Mouse (Mus musculus) kidney, postnatal 0 days (tissue): Measurements from ENCODE around the gene Clpx. TPM values are rescaled to one million over a fixed set of nuclear protein-coding genes. Genes with fewer than 3 reads are reported as not detected.
A peak's percentile ranks its signal among the peaks of the same experiment; 100 is the strongest.

Source experiments
- ATAC-seq: fragments of 200-750 bp; cut with Nextera tagmentation; replicated peaks from 2 replicates; pipeline ENCODE4 v1.8.0; 2017; ENCODE audit warnings: low read depth, moderate number of reproducible peaks, moderate TSS enrichment, moderate library complexity; ENCODE audit not compliant: low FRiP score
- DNase-seq: peaks from one replicate; pipeline ENCODE4 v3.0.0-alpha.2; 2016; ENCODE audit warnings: low spot score
- H3K27ac ChIP-seq: fragments of 300-500 bp; sonication (generic); 2 replicates; pipeline ENCODE4 v1.5.1; 2014; ENCODE audit warnings: mild to moderate bottlenecking
- H3K27me3 ChIP-seq: fragments of 300-500 bp; sonication (generic); 2 replicates; pipeline ENCODE4 v1.6.1; 2014; ENCODE audit warnings: low read length, mixed read lengths; ENCODE audit not compliant: insufficient read depth
- H3K36me3 ChIP-seq: fragments of 300-500 bp; sonication (generic); 2 replicates; pipeline ENCODE4 v1.6.1; 2014; ENCODE audit warnings: low read length, mixed read lengths; ENCODE audit not compliant: insufficient read depth
- H3K4me1 ChIP-seq: fragments of 300-500 bp; sonication (generic); replicated peaks from 2 replicates; pipeline ENCODE4 v1.6.1; 2014; ENCODE audit warnings: antibody characterized with exemption, low read length, mixed read lengths; ENCODE audit not compliant: insufficient read depth
- H3K4me2 ChIP-seq: fragments of 300-500 bp; sonication (generic); 2 replicates; pipeline ENCODE4 v1.6.1; 2014; ENCODE audit warnings: mild to moderate bottlenecking, low read length, moderate library complexity, mixed read lengths
- H3K4me3 ChIP-seq: fragments of 300-500 bp; sonication (generic); replicated peaks from 2 replicates; pipeline ENCODE4 v1.5.1; 2014; ENCODE audit warnings: low read depth, low read length
- H3K9ac ChIP-seq: fragments of 300-500 bp; sonication (generic); 2 replicates; pipeline ENCODE4 v1.6.1; 2014; ENCODE audit warnings: low read depth, low read length
- H3K9me3 ChIP-seq: fragments of 300-500 bp; sonication (generic); replicated peaks from 2 replicates; pipeline ENCODE4 v1.6.1; 2016; ENCODE audit warnings: low read length, inconsistent platforms, mixed read lengths
- CTCF ChIP-seq: IDR thresholded peaks from 2 replicates; pipeline ENCODE4 v1.5.1; 2016; ENCODE audit warnings: antibody characterized with exemption, low read depth, mild to moderate bottlenecking, moderate library complexity
- WGBS: fragments of 180-500 bp; shearing (Covaris S2); extraction: QIAGEN DNeasy Blood & Tissue Kit; methylation state at CpG from one replicate; pipeline ENCODE4 v1.1.7; 2014; 5-methylcytosine and 5-hydroxymethylcytosine counted together
- polyA plus RNA-seq: library from polyadenylated mRNA; unstranded; fragments of >200 nt; fragmentation: Nextera tagmentation; extraction: Ambion mirVana; gene quantifications from 2 replicates; pipeline ENCODE4 v1.2.1, GENCODE M21; 2015

Gene Clpx
- polyA plus RNA-seq, 1 experiment from 2014 or later, result 62.3 TPM

DNA sequence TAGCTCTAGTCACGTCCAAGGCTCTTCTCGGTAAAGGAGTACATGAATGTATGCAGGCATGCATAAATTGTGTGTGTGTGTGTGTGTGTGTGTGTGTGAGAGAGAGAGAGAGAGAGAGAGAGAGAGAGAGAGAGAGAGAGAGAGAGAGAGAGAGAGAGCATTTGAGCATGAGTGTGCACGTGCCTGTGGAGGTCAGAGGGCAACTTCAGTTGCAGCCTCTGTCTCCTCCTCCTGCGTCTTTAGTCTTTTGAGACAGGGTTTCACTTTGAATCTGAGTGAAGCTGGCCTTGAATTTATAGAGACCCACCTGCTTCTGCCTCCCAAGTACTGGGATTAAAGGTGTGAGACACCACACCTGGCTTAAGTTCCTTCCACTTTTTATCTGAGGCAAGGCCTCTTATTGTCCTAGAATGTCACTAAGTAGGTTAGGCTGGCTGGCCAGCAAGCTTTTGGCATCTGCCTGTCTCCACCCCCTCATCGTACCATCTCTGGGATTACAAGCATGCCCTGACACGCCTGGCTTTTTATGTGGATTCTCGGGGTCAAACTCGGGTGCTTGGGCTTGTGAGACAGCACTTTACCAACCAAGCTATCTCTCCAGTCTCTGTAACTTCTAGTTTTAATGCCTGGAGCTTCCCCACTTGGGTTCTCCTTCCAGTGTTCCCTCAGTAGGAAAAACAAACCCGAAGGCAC, 36.7 kb upstream of the Clpx start:
- H3K9ac ChIP-seq, result no peak overlapping the region
- TF ChIP-seq CTCF, result no peak
- WGBS, result 60% methylated on average over 9 of the region's 9 CpGs
- no peaks in the 10 kb centered on the region for H3K36me3 ChIP-seq
- no peaks in the 10 kb centered on the region for H3K27me3 ChIP-seq
- H3K27ac ChIP-seq, result no peak overlapping the region
- no peaks in the 10 kb centered on the region for H3K4me1 ChIP-seq
- no peaks in the 10 kb centered on the region for H3K9me3 ChIP-seq
- ATAC-seq, result no peak
- DNase-seq, result no peak
- H3K4me3 ChIP-seq, result no peak overlapping the region
- H3K4me2 ChIP-seq, result no peak overlapping the region

DNA sequence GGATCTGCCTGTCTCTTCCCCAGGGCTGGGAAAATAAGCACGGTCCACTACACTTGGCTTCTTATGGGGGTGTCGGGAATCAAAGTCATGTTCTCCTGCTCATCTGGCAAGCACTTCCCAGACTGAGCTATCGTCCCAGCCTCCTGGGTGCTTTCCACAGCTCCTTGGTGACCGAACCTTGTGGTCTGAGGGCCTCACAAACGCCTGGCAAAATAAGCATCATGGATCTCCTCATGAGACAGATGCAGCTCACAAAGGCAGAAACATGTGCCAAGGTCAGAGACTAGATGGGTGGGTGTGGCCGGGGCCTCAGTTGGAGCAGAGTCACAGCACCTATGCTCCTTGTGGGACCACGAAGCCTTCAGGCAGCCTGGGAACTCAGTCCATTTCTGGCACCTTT, 34.7 kb upstream of the Clpx start:
- DNase-seq, result no peak
- 60% methylated on average over 7 of the region's 7 CpGs for WGBS
- H3K27ac ChIP-seq, result no peak overlapping the region
- no peak overlapping the region for H3K4me2 ChIP-seq
- no peaks in the 10 kb centered on the region for H3K36me3 ChIP-seq
- no peak overlapping the region for H3K4me3 ChIP-seq
- H3K4me1 ChIP-seq, result no peaks in the 10 kb centered on the region
- no peaks in the 10 kb centered on the region for H3K9me3 ChIP-seq
- TF ChIP-seq CTCF, result no peak
- ATAC-seq, result no peak
- H3K9ac ChIP-seq, result no peak overlapping the region
- no peaks in the 10 kb centered on the region for H3K27me3 ChIP-seq

DNA sequence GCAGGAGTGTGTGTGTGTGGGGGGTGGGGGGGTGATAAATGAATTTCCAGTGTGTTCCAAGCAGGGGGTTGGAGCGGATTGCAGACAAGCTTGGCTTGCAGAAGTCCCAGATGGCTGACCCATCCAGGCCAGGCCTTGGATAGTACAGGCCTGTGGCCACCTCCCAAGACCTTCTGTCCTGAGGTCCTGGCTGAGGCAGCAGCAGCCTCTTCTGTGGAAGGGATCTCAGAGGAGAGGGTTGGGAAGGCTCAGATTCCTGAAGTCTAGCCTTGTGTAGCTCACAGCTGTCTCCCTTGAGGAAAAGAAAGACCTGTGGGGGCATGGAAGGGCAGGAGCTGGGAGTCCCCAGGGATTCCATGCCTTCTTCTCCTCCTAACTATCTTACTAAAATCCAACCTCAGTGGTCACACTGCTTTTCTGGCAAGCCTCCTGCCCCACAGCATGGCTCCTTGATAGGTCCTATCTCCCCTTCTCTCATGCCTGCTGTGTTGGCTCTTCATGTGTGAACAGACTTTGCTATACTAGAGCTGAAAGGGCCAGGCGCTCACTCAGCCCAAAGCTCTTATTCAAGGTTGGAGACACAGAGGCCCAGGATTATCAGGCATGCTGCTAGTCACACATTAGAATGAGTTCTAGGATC, 32.3 kb upstream of the Clpx start:
- H3K4me1 ChIP-seq, result peaks cover 6% of the 10 kb centered on the region
- no peaks in the 10 kb centered on the region for H3K36me3 ChIP-seq
- 94% methylated on average over 2 of the region's 2 CpGs for WGBS
- H3K9me3 ChIP-seq, result no peaks in the 10 kb centered on the region
- DNase-seq (no peak), ATAC-seq (no peak)
- H3K4me2 ChIP-seq, result no peak overlapping the region
- no peaks in the 10 kb centered on the region for H3K27me3 ChIP-seq
- TF ChIP-seq CTCF, result no peak
- no peak overlapping the region for H3K4me3 ChIP-seq
- H3K9ac ChIP-seq, result no peak overlapping the region
- no peak overlapping the region for H3K27ac ChIP-seq

DNA sequence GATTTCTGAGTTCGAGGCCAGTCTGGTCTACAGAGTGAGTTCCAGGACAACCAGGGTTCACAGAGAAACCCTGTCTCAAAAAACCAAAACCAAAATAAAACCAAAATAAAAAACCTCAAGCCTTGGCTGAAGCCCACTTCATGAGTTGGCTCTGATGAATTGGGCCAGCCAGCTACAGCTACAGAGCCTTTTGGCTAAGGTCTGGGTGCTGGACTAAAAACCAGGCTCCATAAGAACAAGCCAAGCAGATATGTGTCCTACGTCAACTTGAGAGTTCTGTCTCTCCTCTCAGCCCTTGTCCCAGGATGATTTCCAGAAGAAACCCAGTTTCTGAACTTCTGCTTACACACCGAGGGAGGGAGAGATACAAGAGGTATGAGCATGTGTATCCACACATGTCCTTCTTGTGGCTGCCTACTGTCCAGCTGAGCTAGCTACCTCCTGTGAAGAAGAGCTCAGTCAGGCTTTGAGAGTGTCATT, 31.4 kb upstream of the Clpx start:
- no peak overlapping the region for H3K4me2 ChIP-seq
- H3K9me3 ChIP-seq, result no peaks in the 10 kb centered on the region
- H3K4me3 ChIP-seq, result no peak overlapping the region
- no peak overlapping the region for H3K27ac ChIP-seq
- no peaks in the 10 kb centered on the region for H3K36me3 ChIP-seq
- no peak overlapping the region for H3K9ac ChIP-seq
- peaks cover 6% of the 10 kb centered on the region for H3K4me1 ChIP-seq
- 91% methylated on average over 3 of the region's 3 CpGs for WGBS
- no peak for ATAC-seq
- no peak for TF ChIP-seq CTCF
- H3K27me3 ChIP-seq, result no peaks in the 10 kb centered on the region
- no peak for DNase-seq

DNA sequence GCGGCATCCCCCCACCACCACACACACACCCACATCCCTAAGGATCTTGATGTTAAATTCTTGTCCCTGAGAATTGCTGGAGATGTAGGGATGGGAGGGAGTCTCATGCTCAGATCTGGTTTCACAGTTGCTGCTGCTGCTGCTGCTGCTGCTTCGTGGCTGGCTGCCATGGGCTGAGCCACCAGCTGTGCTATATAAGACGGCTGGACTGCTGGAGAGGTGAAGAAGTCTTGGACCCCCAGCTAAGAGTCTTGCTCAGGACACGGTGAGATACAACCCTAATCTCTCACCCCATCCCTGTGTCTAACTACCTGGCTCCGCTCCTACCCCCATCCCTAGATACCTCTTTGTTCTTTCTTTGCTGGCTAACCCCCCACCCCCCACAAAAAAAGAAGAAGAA, 29.1 kb upstream of the Clpx start, which contains the start of gene Cilp:
Gene Cilp (plus strand): TSS at position 222 of the 400 bp plus-strand sequence.
- no peak within 1 kb of the TSS for H3K4me3 ChIP-seq
- no peaks in the 10 kb centered on the region for H3K36me3 ChIP-seq
- peak; percentile 82 for DNase-seq
- peaks cover 6% of the 10 kb centered on the region for H3K4me1 ChIP-seq
- H3K9me3 ChIP-seq, result no peaks in the 10 kb centered on the region
- ATAC-seq, result peak; percentile 36; the same call in 1 of the 2 replicates
- H3K9ac ChIP-seq, result peak within 1 kb of the TSS; percentile 40; the same call in 1 of the 2 replicates
- no peak within 1 kb of the TSS for H3K4me2 ChIP-seq
- 29% methylated on average over 5 of the region's 5 CpGs for WGBS
- TF ChIP-seq CTCF, result no peak
- H3K27ac ChIP-seq, result no peak within 1 kb of the TSS
- no peaks in the 10 kb centered on the region; the same call in 1 of the 2 replicates for H3K27me3 ChIP-seq

DNA sequence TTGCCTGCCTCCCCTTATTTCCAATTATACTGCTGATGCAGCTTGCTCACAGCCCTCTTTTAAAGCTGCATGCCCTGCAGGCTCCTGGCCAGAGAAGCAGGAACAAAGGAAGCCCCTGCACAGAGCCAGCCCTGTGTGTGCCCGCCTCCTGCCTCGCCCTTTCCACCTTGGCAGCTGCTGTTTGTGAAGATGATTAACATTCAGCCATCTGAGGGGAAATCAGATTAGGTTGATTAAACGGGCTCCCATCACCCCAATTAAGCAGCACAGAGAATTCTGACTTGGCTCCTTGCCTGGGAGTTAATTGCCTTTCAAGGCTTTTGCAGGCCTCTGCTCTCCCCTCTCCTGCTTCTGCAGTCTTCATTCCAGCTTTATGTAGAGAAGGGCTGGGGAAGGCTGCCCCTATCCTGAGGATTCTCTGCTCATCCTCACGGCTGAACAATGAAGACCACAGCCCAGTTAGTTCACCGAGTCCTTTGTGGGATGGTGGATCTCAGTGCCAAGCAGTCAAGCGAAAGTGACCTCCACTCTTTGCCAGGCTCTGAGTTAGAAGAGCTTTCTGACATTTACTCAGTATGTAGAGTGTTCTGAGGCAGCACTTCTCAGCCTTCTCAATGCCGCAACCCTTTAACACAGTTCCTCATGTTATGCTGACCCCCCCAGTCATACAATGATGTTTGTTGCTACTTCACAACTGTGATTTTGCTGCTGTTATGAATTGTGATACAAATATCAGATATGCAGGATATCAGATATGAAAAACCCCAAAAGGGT, 26.1 kb upstream of the Clpx start:
- Histone ChIP-seq H3K4me2 (no peak overlapping the region), H3K4me3 (no peak overlapping the region), H3K4me1 (peaks cover 6% of the 10 kb centered on the region), H3K36me3 (no peaks in the 10 kb centered on the region), H3K27me3 (no peaks in the 10 kb centered on the region; the same call in 1 of the 2 replicates), H3K9me3 (no peaks in the 10 kb centered on the region), H3K9ac (no peak overlapping the region), H3K27ac (no peak overlapping the region)
- 30% methylated on average over 7 of the region's 7 CpGs for WGBS
- DNase-seq (peak; percentile 67), ATAC-seq (no peak)
- no peak for TF ChIP-seq CTCF
